Comparison of ENCODE assay signal across 13 mouse cellular contexts in the genomic region with DNA sequence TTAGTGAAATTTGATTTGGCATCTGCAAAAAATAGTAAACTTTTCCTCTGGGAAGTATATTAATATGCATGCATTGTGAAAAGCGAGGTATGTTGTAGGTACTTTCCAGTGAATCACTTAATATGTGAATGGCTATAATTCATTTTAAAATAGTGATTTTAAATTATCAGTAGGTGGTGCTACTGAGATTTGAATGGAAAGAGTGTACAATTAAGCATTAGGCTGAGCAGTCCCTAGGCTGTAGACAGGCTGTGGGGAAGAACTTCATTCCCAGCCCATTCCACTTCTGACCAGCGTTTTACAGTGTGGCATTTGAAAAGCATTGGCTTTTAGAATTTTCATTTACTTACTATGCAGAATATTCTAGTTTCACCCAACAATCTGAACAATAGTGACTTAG. TPM values are rescaled to one million over a fixed set of nuclear protein-coding genes. Genes with fewer than 3 reads are reported as not detected.
DNase-seq lines count a peak whose midpoint lies in the region; ATAC-seq and TF ChIP-seq lines count a peak whose summit lies in the region.
"Had no signal": no experiment of that assay in that cellular context is flagged by ENCODE, and none has a peak within 500 bp of the region (broad histone marks: within the 10 kb centered on the region; RNA-seq: fewer than 3 reads in every experiment).

No protein-coding gene starts in this region.

- H3K36me3 ChIP-seq in forebrain, embryonic 13.5 days (ENCODE audit: poor library complexity, severe bottlenecking), result peaks cover 4% of the 10 kb centered on the region; the same call in 1 of the 2 replicates
- H3K36me3 ChIP-seq in forebrain, embryonic 12.5 days (replicated peaks), result no peaks in the 10 kb centered on the region
- no peaks in the 10 kb centered on the region for H3K36me3 ChIP-seq in kidney, adult 2 months (ENCODE audit: control insufficient read depth, insufficient read depth, low read length)
- H3K36me3 ChIP-seq: embryonic facial prominence, embryonic 13.5 days had no signal

- H3K4me3 ChIP-seq in forebrain, embryonic 13.5 days, result no peak overlapping the region
- H3K4me3 ChIP-seq in forebrain, embryonic 12.5 days (replicated peaks), result no peak overlapping the region
- H3K4me3 ChIP-seq in kidney, adult 2 months (ENCODE audit: insufficient read depth, low read depth, low read length), result no peak overlapping the region
- H3K4me3 ChIP-seq: embryonic facial prominence, embryonic 13.5 days; lung, embryonic 15.5 days had no signal

- TF ChIP-seq CTCF in kidney, adult 2 months (conservative IDR thresholded peaks at IDR 0.05; ENCODE audit: insufficient read depth, insufficient read length, low read depth, low read length), result 0 out of 2 replicates have a peak, but pooled peaks have one; percentile 3

- H3K27ac ChIP-seq in forebrain, embryonic 13.5 days, result no peak overlapping the region
- H3K27ac ChIP-seq in forebrain, embryonic 12.5 days, result no peak overlapping the region
- H3K27ac ChIP-seq in kidney, adult 2 months (ENCODE audit: insufficient read depth, low read depth, low read length), result no peak overlapping the region
- H3K27ac ChIP-seq: embryonic facial prominence, embryonic 13.5 days; lung, embryonic 15.5 days had no signal

- H3K9me3 ChIP-seq in forebrain, embryonic 13.5 days (replicated peaks), result no peaks in the 10 kb centered on the region
- no peaks in the 10 kb centered on the region for H3K9me3 ChIP-seq in forebrain, embryonic 12.5 days
- H3K9me3 ChIP-seq: embryonic facial prominence, embryonic 13.5 days; lung, embryonic 15.5 days had no signal

- no peak for TF ChIP-seq POLR2A in kidney, adult 2 months (IDR thresholded peaks at IDR 0.05; ENCODE audit: low read depth, low read length)

- no peak for DNase-seq in kidney, adult 2 months
- no peak for DNase-seq in kidney, postnatal 25 days
- DNase-seq in 3T3-L1 (ENCODE audit: low read depth, low spot score), result peak; percentile 21
- DNase-seq in frontal cortex, postnatal 10 days (ENCODE audit: low spot score in 2 of 2), result no peak
- no peak for DNase-seq in thymus, postnatal 25 days
- DNase-seq: kidney, adult 18-20 months; left cerebral cortex, postnatal 4 days had no signal

- no peak overlapping the region for H3K4me2 ChIP-seq in forebrain, embryonic 13.5 days
- no peak overlapping the region for H3K4me2 ChIP-seq in forebrain, embryonic 12.5 days
- H3K4me2 ChIP-seq: embryonic facial prominence, embryonic 13.5 days; lung, embryonic 15.5 days had no signal

- H3K27me3 ChIP-seq in forebrain, embryonic 13.5 days, result no peaks in the 10 kb centered on the region
- no peaks in the 10 kb centered on the region for H3K27me3 ChIP-seq in forebrain, embryonic 12.5 days
- H3K27me3 ChIP-seq in kidney, adult 2 months (replicated peaks; ENCODE audit: control insufficient read depth, insufficient read depth, low read length), result no peaks in the 10 kb centered on the region
- H3K27me3 ChIP-seq: embryonic facial prominence, embryonic 13.5 days; lung, embryonic 15.5 days had no signal

- no peaks in the 10 kb centered on the region for H3K4me1 ChIP-seq in forebrain, embryonic 13.5 days
- no peaks in the 10 kb centered on the region for H3K4me1 ChIP-seq in forebrain, embryonic 12.5 days
- no peaks in the 10 kb centered on the region for H3K4me1 ChIP-seq in kidney, adult 2 months (ENCODE audit: control insufficient read depth, insufficient read depth, low read length)
- H3K4me1 ChIP-seq: embryonic facial prominence, embryonic 13.5 days; lung, embryonic 15.5 days had no signal

- 91% methylated on average over 2 of the region's 2 CpGs for WGBS in forebrain, embryonic 13.5 days
- WGBS in forebrain, embryonic 12.5 days, result 79% methylated on average over 2 of the region's 2 CpGs
- WGBS in kidney, adult 2 months, result 67% methylated on average over 2 of the region's 2 CpGs

- peak; percentile 41; the same call in 1 of the 2 replicates for ATAC-seq in forebrain, embryonic 13.5 days
- no peak for ATAC-seq in forebrain, embryonic 12.5 days (ENCODE audit: low FRiP score)
- ATAC-seq in megakaryocyte, adult 5-6 weeks (ENCODE audit: poor library complexity, severe bottlenecking), result peak; percentile 49; the same call in 1 of the 2 replicates

- no peak overlapping the region for H3K9ac ChIP-seq in forebrain, embryonic 13.5 days
- no peak overlapping the region for H3K9ac ChIP-seq in forebrain, embryonic 12.5 days
- H3K9ac ChIP-seq: embryonic facial prominence, embryonic 13.5 days; lung, embryonic 15.5 days had no signal

RNA-seq across cellular contexts. Expression of gene Tmem236, which starts 14.6 kb away (rescaled TPM):
- 0.09 TPM in 1 of 2 replicates, not detected in the other for polyA plus RNA-seq in forebrain, embryonic 13.5 days (2015; fragmentation: Nextera tagmentation; extraction: Ambion mirVana)
- polyA plus RNA-seq in forebrain, embryonic 12.5 days (2016; fragmentation: Nextera tagmentation; extraction: Ambion mirVana), result 0.05 TPM in 1 of 2 replicates, not detected in the other
- polyA plus RNA-seq in kidney, adult 2 months (2012; rRNA removed), result 0.03 and 0.05 TPM in 2 replicates
- total RNA-seq in megakaryocyte, adult 5-6 weeks (2015), result 0.11 and 1.0 TPM in 2 replicates
- 0.37 and 0.59 TPM in 2 replicates for total RNA-seq in megakaryocyte, adult 5-6 weeks (2017)
- polyA plus RNA-seq: heart, embryonic 14.5 days; lung, embryonic 15.5 days had no signal
